Mouse (Mus musculus) thymus, postnatal 10 days (tissue): ENCODE measurements around the gene Tars2.
"Not testable (repeated sequence)": the region's sequence is repeated elsewhere in the genome, so short reads cannot be mapped to it uniquely, and the experiment has no call there.

ENCODE experiments used
- DNase-seq, 2 experiments: peaks; one replicate each; pipeline ENCODE4 v3.0.0; 2021; ENCODE audit warnings: low spot score in 2 of 2

The Tars2 gene

GRCm38 (mm10) chr3:95694808-95695703 is 65.0 kb downstream of the Tars2 start:
- DNase-seq, result no peak

- DNase-seq, result no peak
Observed at GRCm38 (mm10) chr3:95693821-95694807, 65.9 kb downstream of the Tars2 start.

- DNase-seq, result no peak
Observed at GRCm38 (mm10) chr3:95692677-95693076, 67.3 kb downstream of the Tars2 start.

GRCm38 (mm10) chr3:95690552-95690951 is 69.5 kb downstream of the Tars2 start:
- not testable (repeated sequence) for DNase-seq
